Mouse (Mus musculus): ENCODE data around the gene Enam. TPM values are rescaled to one million over a fixed set of nuclear protein-coding genes. Genes with fewer than 3 reads are reported as not detected.
A peak's percentile ranks its signal among the peaks of the same experiment; 100 is the strongest.

The Enam gene
- polyA plus RNA-seq, 1 experiment from 2014 or later = not detected

DNA sequence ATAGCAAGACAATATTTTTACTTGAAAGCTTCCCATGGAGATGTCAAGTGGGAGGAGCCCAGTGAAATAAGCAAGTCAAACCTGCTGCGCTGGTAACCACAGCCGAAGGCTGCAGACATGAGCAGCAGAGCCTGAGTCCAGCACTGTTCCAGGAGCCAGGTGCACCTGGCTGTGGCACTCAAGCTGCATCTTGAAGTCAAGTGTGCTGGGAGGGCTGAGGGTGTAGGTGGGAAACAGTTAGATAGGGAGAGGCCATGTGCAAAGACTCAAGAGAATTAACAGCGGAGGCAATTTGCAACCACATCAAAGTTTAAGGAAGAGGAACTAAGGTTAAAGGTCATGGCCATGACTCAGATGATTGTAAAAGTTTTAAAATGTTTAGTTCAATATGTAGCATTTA lies 12.0 kb downstream of the Enam start:
- Histone ChIP-seq H3K27me3 (replicated peaks; ENCODE audit: control insufficient read depth, insufficient read depth, low read length) (no peaks in the 10 kb centered on the region), H3K4me1 (replicated peaks; ENCODE audit: control insufficient read depth, insufficient read depth, low read length) (no peaks in the 10 kb centered on the region; the same call in 1 of the 2 replicates), H3K4me2 (replicated peaks; ENCODE audit: low read depth) (no peak overlapping the region), H3K36me3 (ENCODE audit: control insufficient read depth, insufficient read depth) (no peaks in the 10 kb centered on the region), H3K27ac (ENCODE audit: low read depth, low read length) (no peak overlapping the region), H3K9me3 (ENCODE audit: control insufficient read depth) (no peaks in the 10 kb centered on the region), H3K9ac (ENCODE audit: low read depth, low read length) (no peak overlapping the region), H3K4me3 (ENCODE audit: low read depth, low read length) (no peak overlapping the region)
- WGBS = 55% methylated on average over 3 of the region's 3 CpGs
- ATAC-seq = no peak
- TF ChIP-seq CTCF (IDR thresholded peaks at IDR 0.05; ENCODE audit: low read depth) = no peak

DNA sequence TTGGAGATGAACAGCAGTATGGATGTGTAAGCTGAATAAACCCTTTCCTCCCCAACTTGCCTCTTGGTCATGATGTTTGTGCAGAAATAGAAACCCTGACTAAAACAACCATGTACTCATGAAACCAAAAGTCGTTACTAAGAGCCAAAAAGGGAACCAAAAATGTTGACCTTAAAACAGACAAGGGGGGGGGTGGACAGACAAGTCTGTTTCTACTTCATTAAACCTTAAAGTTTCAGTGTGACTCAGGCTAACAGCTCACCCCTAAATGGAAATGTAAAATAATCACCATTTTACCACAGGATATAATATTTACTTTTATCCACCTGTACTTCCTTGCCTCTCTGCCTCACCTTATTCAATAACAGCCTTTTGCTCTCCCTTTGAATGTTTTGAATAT lies 20.8 kb downstream of the Enam start:
- no peaks in the 10 kb centered on the region for H3K4me1 ChIP-seq (replicated peaks; ENCODE audit: control insufficient read depth, insufficient read depth, low read length)
- H3K4me3 ChIP-seq (ENCODE audit: low read depth, low read length) = no peak overlapping the region
- WGBS = 59% methylated on average over 1 of the region's 1 CpGs
- H3K9ac ChIP-seq (ENCODE audit: low read depth, low read length) = no peak overlapping the region
- no peaks in the 10 kb centered on the region for H3K9me3 ChIP-seq (ENCODE audit: control insufficient read depth)
- H3K27me3 ChIP-seq (replicated peaks; ENCODE audit: control insufficient read depth, insufficient read depth, low read length) = no peaks in the 10 kb centered on the region
- no peak overlapping the region for H3K4me2 ChIP-seq (replicated peaks; ENCODE audit: low read depth)
- H3K27ac ChIP-seq (ENCODE audit: low read depth, low read length) = no peak overlapping the region
- ATAC-seq = no peak
- no peak for TF ChIP-seq CTCF (IDR thresholded peaks at IDR 0.05; ENCODE audit: low read depth)
- H3K36me3 ChIP-seq (ENCODE audit: control insufficient read depth, insufficient read depth) = no peaks in the 10 kb centered on the region

- no peak for ATAC-seq
- H3K27me3 ChIP-seq (replicated peaks; ENCODE audit: control insufficient read depth, insufficient read depth, low read length) = no peaks in the 10 kb centered on the region
- H3K27ac ChIP-seq (ENCODE audit: low read depth, low read length) = no peak overlapping the region
- WGBS = 71% methylated on average over 1 of the region's 1 CpGs
- no peaks in the 10 kb centered on the region for H3K36me3 ChIP-seq (ENCODE audit: control insufficient read depth, insufficient read depth)
- H3K4me3 ChIP-seq (ENCODE audit: low read depth, low read length) = no peak overlapping the region
- no peaks in the 10 kb centered on the region for H3K9me3 ChIP-seq (ENCODE audit: control insufficient read depth)
- H3K4me1 ChIP-seq (replicated peaks; ENCODE audit: control insufficient read depth, insufficient read depth, low read length) = no peaks in the 10 kb centered on the region
- no peak overlapping the region for H3K4me2 ChIP-seq (replicated peaks; ENCODE audit: low read depth)
- no peak overlapping the region for H3K9ac ChIP-seq (ENCODE audit: low read depth, low read length)
- TF ChIP-seq CTCF (IDR thresholded peaks at IDR 0.05; ENCODE audit: low read depth) = no peak
These were observed 21.2 kb downstream of the Enam start for GRCm38 (mm10) chr5:88508990-88509389.

DNA sequence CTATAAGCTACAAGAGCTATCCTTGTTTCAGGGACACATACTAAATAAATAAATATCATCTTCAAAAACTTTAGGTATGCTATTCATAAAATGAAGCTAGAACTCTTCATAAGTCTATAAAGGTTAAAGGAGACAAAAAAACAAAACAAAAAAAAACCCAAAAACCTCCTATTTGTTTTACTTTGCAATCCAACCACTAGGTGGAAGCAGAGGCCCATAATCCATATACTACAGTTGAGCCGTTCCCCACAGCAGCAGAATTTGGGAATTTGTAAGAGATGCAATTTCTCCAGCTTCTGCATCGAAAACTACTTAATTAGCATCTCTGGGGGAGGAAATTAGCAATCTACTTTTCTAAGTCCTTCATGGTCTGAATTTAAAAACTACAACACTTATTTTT lies 31.5 kb downstream of the Enam start:
- H3K9me3 ChIP-seq (ENCODE audit: control insufficient read depth) = no peaks in the 10 kb centered on the region
- 5% methylated on average over 2 of the region's 2 CpGs for WGBS
- no peak for ATAC-seq
- TF ChIP-seq CTCF (IDR thresholded peaks at IDR 0.05; ENCODE audit: low read depth) = peak; percentile 81
- H3K27me3 ChIP-seq (replicated peaks; ENCODE audit: control insufficient read depth, insufficient read depth, low read length) = no peaks in the 10 kb centered on the region; the same call in 1 of the 2 replicates
- H3K27ac ChIP-seq (ENCODE audit: low read depth, low read length) = no peak overlapping the region
- H3K9ac ChIP-seq (ENCODE audit: low read depth, low read length) = no peak overlapping the region
- H3K4me2 ChIP-seq (replicated peaks; ENCODE audit: low read depth) = no peak overlapping the region
- H3K4me1 ChIP-seq (replicated peaks; ENCODE audit: control insufficient read depth, insufficient read depth, low read length) = no peaks in the 10 kb centered on the region
- H3K36me3 ChIP-seq (ENCODE audit: control insufficient read depth, insufficient read depth) = no peaks in the 10 kb centered on the region
- no peak overlapping the region for H3K4me3 ChIP-seq (ENCODE audit: low read depth, low read length)

DNA sequence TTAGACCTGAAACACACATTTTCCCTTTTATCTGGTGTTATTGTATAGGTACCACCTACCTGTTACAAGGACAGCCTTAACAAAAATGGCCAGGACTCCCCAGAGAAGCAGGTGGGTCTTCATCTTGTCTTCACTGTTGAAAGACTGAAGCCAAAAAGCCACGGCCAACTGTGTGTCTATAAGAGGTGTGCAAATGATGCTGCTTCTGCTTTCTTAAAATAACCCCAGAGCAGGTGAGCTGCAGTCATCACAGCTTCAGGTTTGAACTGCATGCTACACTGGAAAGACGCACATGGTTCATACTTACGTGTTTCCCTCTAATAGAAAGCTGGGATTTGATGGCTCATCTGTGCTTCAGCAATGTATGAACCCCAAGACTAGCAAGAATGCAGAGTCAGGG lies 39.9 kb downstream of the Enam start, which contains the start of gene Jchain:
TSS of gene Jchain (minus strand) at position 235 of the 400 bp plus-strand sequence.
- Histone ChIP-seq H3K9me3 (ENCODE audit: control insufficient read depth) (no peaks in the 10 kb centered on the region), H3K27ac (ENCODE audit: low read depth, low read length) (no peak within 1 kb of the TSS), H3K4me1 (replicated peaks; ENCODE audit: control insufficient read depth, insufficient read depth, low read length) (no peaks in the 10 kb centered on the region), H3K27me3 (replicated peaks; ENCODE audit: control insufficient read depth, insufficient read depth, low read length) (no peaks in the 10 kb centered on the region), H3K36me3 (ENCODE audit: control insufficient read depth, insufficient read depth) (no peaks in the 10 kb centered on the region), H3K4me3 (ENCODE audit: low read depth, low read length) (no peak within 1 kb of the TSS), H3K4me2 (replicated peaks; ENCODE audit: low read depth) (no peak within 1 kb of the TSS), H3K9ac (ENCODE audit: low read depth, low read length) (no peak within 1 kb of the TSS)
- no peak for ATAC-seq
- WGBS = 92% methylated on average over 3 of the region's 3 CpGs
- TF ChIP-seq CTCF (IDR thresholded peaks at IDR 0.05; ENCODE audit: low read depth) = no peak

- Histone ChIP-seq H3K27me3 (replicated peaks; ENCODE audit: control insufficient read depth, insufficient read depth, low read length) (no peaks in the 10 kb centered on the region), H3K4me2 (replicated peaks; ENCODE audit: low read depth) (no peak overlapping the region), H3K9ac (ENCODE audit: low read depth, low read length) (no peak overlapping the region), H3K9me3 (ENCODE audit: control insufficient read depth) (no peaks in the 10 kb centered on the region), H3K4me1 (replicated peaks; ENCODE audit: control insufficient read depth, insufficient read depth, low read length) (no peaks in the 10 kb centered on the region), H3K36me3 (ENCODE audit: control insufficient read depth, insufficient read depth) (no peaks in the 10 kb centered on the region), H3K4me3 (ENCODE audit: low read depth, low read length) (no peak overlapping the region), H3K27ac (ENCODE audit: low read depth, low read length) (no peak overlapping the region)
- 41% methylated on average over 1 of the region's 1 CpGs for WGBS
- ATAC-seq = no peak
- TF ChIP-seq CTCF (IDR thresholded peaks at IDR 0.05; ENCODE audit: low read depth) = no peak
These were observed 43.1 kb downstream of the Enam start for GRCm38 (mm10) chr5:88530908-88531307.

GRCm38 (mm10) chr5:88534697-88535096 lies 46.9 kb downstream of the Enam start:
- no peaks in the 10 kb centered on the region for H3K36me3 ChIP-seq (ENCODE audit: control insufficient read depth, insufficient read depth)
- no peak overlapping the region for H3K4me3 ChIP-seq (ENCODE audit: low read depth, low read length)
- no peak for ATAC-seq
- no peaks in the 10 kb centered on the region for H3K27me3 ChIP-seq (replicated peaks; ENCODE audit: control insufficient read depth, insufficient read depth, low read length)
- no peak overlapping the region for H3K9ac ChIP-seq (ENCODE audit: low read depth, low read length)
- no peak overlapping the region for H3K27ac ChIP-seq (ENCODE audit: low read depth, low read length)
- WGBS = 64% methylated on average over 3 of the region's 3 CpGs
- H3K9me3 ChIP-seq (ENCODE audit: control insufficient read depth) = no peaks in the 10 kb centered on the region
- no peaks in the 10 kb centered on the region for H3K4me1 ChIP-seq (replicated peaks; ENCODE audit: control insufficient read depth, insufficient read depth, low read length)
- no peak for TF ChIP-seq CTCF (IDR thresholded peaks at IDR 0.05; ENCODE audit: low read depth)
- no peak overlapping the region for H3K4me2 ChIP-seq (replicated peaks; ENCODE audit: low read depth)

Measured in intestine, postnatal 0 days (tissue).